Mouse (Mus musculus) testis, adult 2 months (tissue): ENCODE data around the gene Prm3.

Source experiments
- CTCF ChIP-seq: fragments of 200-500 bp; IDR thresholded peaks from 2 replicates; pipeline ENCODE4 v1.5.1; 2012; ENCODE audit warnings: low read depth, mild to moderate bottlenecking, inconsistent platforms, low read length, moderate library complexity; ENCODE audit not compliant: control insufficient read depth, insufficient read depth, insufficient replicate concordance
- POLR2A ChIP-seq: fragments of 200-500 bp; IDR thresholded peaks from 2 replicates; pipeline ENCODE4 v1.6.1; 2012; ENCODE audit warnings: low read depth, mild to moderate bottlenecking, inconsistent platforms, low read length, moderate library complexity; ENCODE audit not compliant: control insufficient read depth

DNA sequence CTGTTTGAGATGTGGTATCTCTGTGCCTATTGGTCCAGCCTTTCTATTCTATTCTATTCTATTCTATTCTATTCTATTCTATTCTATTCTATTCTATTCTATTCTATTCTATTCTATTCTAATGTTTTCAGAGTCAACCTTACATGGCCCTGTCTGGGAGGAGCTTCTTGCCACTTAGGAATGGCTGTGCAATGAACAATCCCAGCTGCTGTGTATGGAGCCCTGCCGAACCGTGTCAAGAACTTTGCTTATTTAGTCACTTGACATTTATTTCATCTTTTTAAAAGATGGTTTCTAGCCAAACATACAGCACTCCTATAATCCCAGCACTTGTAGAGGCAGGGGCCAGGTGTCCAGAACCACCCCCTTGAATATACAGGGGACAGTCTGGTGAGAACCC, 26.4 kb downstream of the Prm3 start:
- no peak for TF ChIP-seq POLR2A
- TF ChIP-seq CTCF, result no peak
